Mouse (Mus musculus) spleen, embryonic (tissue): ENCODE measurements around the gene Jph2.

Experiments used
- CTCF ChIA-PET: fragments of 350-600 bp; sonication (Branson Sonifier 250); formaldehyde crosslinking; loops from one replicate; lab custom pipeline; 2022; lab: Charles Lee

Gene Jph2

GRCm38 (mm10) chr2:163411840-163412239, 14.0 kb upstream of the Jph2 start:
- CTCF ChIA-PET = interaction anchor here (0.6 kb wide), 1 partner anchor 12 kb away, joined by 4 read pairs; no protein-coding TSS in a partner anchor

- CTCF ChIA-PET = interaction anchor here (0.6 kb wide), 1 partner anchor 12 kb away, joined by 4 read pairs; no protein-coding TSS in a partner anchor
Measured at GRCm38 (mm10) chr2:163411344-163411743, 13.6 kb upstream of the Jph2 start.

- CTCF ChIA-PET = no interaction called here
Measured at GRCm38 (mm10) chr2:163410211-163410610, 12.4 kb upstream of the Jph2 start.

- CTCF ChIA-PET = no interaction called here
Measured at GRCm38 (mm10) chr2:163404037-163404815, 6.4 kb upstream of the Jph2 start.

GRCm38 (mm10) chr2:163401221-163401620, 3.4 kb upstream of the Jph2 start:
- CTCF ChIA-PET = interaction anchor here (0.5 to 0.7 kb wide), 3 partner anchors 8 to 499 kb away, joined by 3 to 11 read pairs (median 3); no protein-coding TSS in a partner anchor

- CTCF ChIA-PET = no interaction called here
Measured at GRCm38 (mm10) chr2:163399222-163399621, 1.4 kb upstream of the Jph2 start.

GRCm38 (mm10) chr2:163398770-163399169, 977 bp upstream of the Jph2 start:
- CTCF ChIA-PET = no interaction called here

GRCm38 (mm10) chr2:163397071-163397470, 722 bp downstream of the Jph2 start:
- CTCF ChIA-PET = no interaction called here

GRCm38 (mm10) chr2:163394977-163395376, 2.8 kb downstream of the Jph2 start:
- CTCF ChIA-PET = no interaction called here

- CTCF ChIA-PET = no interaction called here
Measured at GRCm38 (mm10) chr2:163393976-163394375, 3.8 kb downstream of the Jph2 start.

- CTCF ChIA-PET = interaction anchor here (0.6 kb wide), 1 partner anchor 8 kb away, joined by 11 read pairs; no protein-coding TSS in a partner anchor
Measured at GRCm38 (mm10) chr2:163393241-163393640, 4.6 kb downstream of the Jph2 start.

GRCm38 (mm10) chr2:163392436-163392835, 5.4 kb downstream of the Jph2 start:
- CTCF ChIA-PET = no interaction called here

- CTCF ChIA-PET = interaction anchor here (0.6 kb wide), 1 partner anchor 57 kb away, joined by 4 read pairs; no protein-coding TSS in a partner anchor
Measured at GRCm38 (mm10) chr2:163386423-163387190, 11.2 kb downstream of the Jph2 start.

- CTCF ChIA-PET = no interaction called here
Measured at GRCm38 (mm10) chr2:163385126-163385525, 12.7 kb downstream of the Jph2 start.

- CTCF ChIA-PET = interaction anchor here (0.5 kb wide), 1 partner anchor 19 kb away, joined by 5 read pairs; no protein-coding TSS in a partner anchor
Measured at GRCm38 (mm10) chr2:163381246-163381645, 16.5 kb downstream of the Jph2 start.

- CTCF ChIA-PET = no interaction called here
Measured at GRCm38 (mm10) chr2:163379366-163379765, 18.4 kb downstream of the Jph2 start.

GRCm38 (mm10) chr2:163376082-163376481, 21.7 kb downstream of the Jph2 start:
- CTCF ChIA-PET = no interaction called here

GRCm38 (mm10) chr2:163375468-163375867, 22.3 kb downstream of the Jph2 start:
- CTCF ChIA-PET = no interaction called here

GRCm38 (mm10) chr2:163372627-163373026, 25.2 kb downstream of the Jph2 start:
- CTCF ChIA-PET = no interaction called here

- CTCF ChIA-PET = no interaction called here
Measured at GRCm38 (mm10) chr2:163370175-163370574, 27.6 kb downstream of the Jph2 start.

- CTCF ChIA-PET = no interaction called here
Measured at GRCm38 (mm10) chr2:163364785-163365541, 32.8 kb downstream of the Jph2 start.
